Mouse (Mus musculus) CD4-positive, CD25-positive, alpha-beta regulatory T cell, adult 2 months (primary cell): ENCODE data around the gene Tent2.

Source experiments
- DNase-seq: peaks from one replicate; pipeline ENCODE4 v3.0.0-alpha.2; 2012; ENCODE audit warnings: low read depth, low spot score

The Tent2 gene

GRCm38 (mm10) chr13:93143819-93144283 is 48.3 kb downstream of the Tent2 start:
- no peak for DNase-seq

GRCm38 (mm10) chr13:93141184-93141583 is 51.0 kb downstream of the Tent2 start:
- no peak for DNase-seq

- DNase-seq: no peak
Observed at GRCm38 (mm10) chr13:93138059-93138458, 54.1 kb downstream of the Tent2 start.

GRCm38 (mm10) chr13:93137098-93137497 is 55.1 kb downstream of the Tent2 start:
- no peak for DNase-seq

- no peak for DNase-seq
Observed at GRCm38 (mm10) chr13:93136251-93136650, 55.9 kb downstream of the Tent2 start.

GRCm38 (mm10) chr13:93135501-93135900 is 56.7 kb downstream of the Tent2 start:
- DNase-seq: no peak

- no peak for DNase-seq
Observed at GRCm38 (mm10) chr13:93130674-93131073, 61.5 kb downstream of the Tent2 start.

GRCm38 (mm10) chr13:93128961-93129360 is 63.2 kb downstream of the Tent2 start:
- no peak for DNase-seq

- DNase-seq: no peak
Observed at GRCm38 (mm10) chr13:93128111-93128860, 63.9 kb downstream of the Tent2 start.

- DNase-seq: no peak
Observed at GRCm38 (mm10) chr13:93122321-93122720, 69.9 kb downstream of the Tent2 start.

GRCm38 (mm10) chr13:93117241-93117640 is 74.9 kb downstream of the Tent2 start:
- DNase-seq: no peak

- no peak for DNase-seq
Observed at GRCm38 (mm10) chr13:93102340-93103090, 89.7 kb downstream of the Tent2 start.

- DNase-seq: no peak
Observed at GRCm38 (mm10) chr13:93098596-93098995, 93.6 kb downstream of the Tent2 start.

- DNase-seq: peak; percentile 41
Observed at GRCm38 (mm10) chr13:93096643-93097042, 95.5 kb downstream of the Tent2 start.
